28 mouse cellular contexts compared by ENCODE assay signal in genomic region chr7:132009002-132009401, GRCm38 (mm10). TPM values are rescaled to one million over a fixed set of nuclear protein-coding genes. Genes with fewer than 3 reads are reported as not detected.
DNase-seq lines count a peak whose midpoint lies in the region; ATAC-seq and TF ChIP-seq lines count a peak whose summit lies in the region.
"Had no signal": no experiment of that assay in that cellular context is flagged by ENCODE, and none has a peak within 500 bp of the region (broad histone marks: within the 10 kb centered on the region; RNA-seq: fewer than 3 reads in every experiment).

No protein-coding gene starts in this region.

- no peak overlapping the region for H3K9ac ChIP-seq in lung, postnatal 0 days (replicated peaks; ENCODE audit: low read depth)
- H3K9ac ChIP-seq: embryonic facial prominence, embryonic 13.5 days; forebrain, embryonic 12.5 days; forebrain, embryonic 15.5 days; hindbrain, embryonic 12.5 days; hindbrain, embryonic 15.5 days had no signal

- no peaks in the 10 kb centered on the region for H3K9me3 ChIP-seq in lung, postnatal 0 days (ENCODE audit: low read length)
- H3K9me3 ChIP-seq: embryonic facial prominence, embryonic 10.5 days; embryonic facial prominence, embryonic 13.5 days; forebrain, embryonic 12.5 days; forebrain, embryonic 15.5 days; heart, embryonic 10.5 days; hindbrain, embryonic 12.5 days; hindbrain, embryonic 15.5 days had no signal

- TF ChIP-seq POLR2A in lung, adult 2 months (IDR thresholded peaks at IDR 0.05; ENCODE audit: borderline replicate concordance, extremely low read depth, low read depth, low read length), result no peak

- no peak overlapping the region for H3K4me2 ChIP-seq in lung, postnatal 0 days (replicated peaks; ENCODE audit: low read depth, low read length)
- H3K4me2 ChIP-seq: embryonic facial prominence, embryonic 13.5 days; forebrain, embryonic 12.5 days; forebrain, embryonic 15.5 days; hindbrain, embryonic 12.5 days; hindbrain, embryonic 15.5 days had no signal

- H3K27me3 ChIP-seq in lung, postnatal 0 days (replicated peaks; ENCODE audit: insufficient read depth, low read length), result no peaks in the 10 kb centered on the region
- H3K27me3 ChIP-seq: embryonic facial prominence, embryonic 13.5 days; forebrain, embryonic 12.5 days; forebrain, embryonic 15.5 days; hindbrain, embryonic 12.5 days; hindbrain, embryonic 15.5 days had no signal

- H3K4me1 ChIP-seq in lung, adult 2 months (ENCODE audit: control insufficient read depth, insufficient read depth, low read length), result no peaks in the 10 kb centered on the region
- no peaks in the 10 kb centered on the region for H3K4me1 ChIP-seq in lung, postnatal 0 days (ENCODE audit: insufficient read depth, low read depth, low read length)
- H3K4me1 ChIP-seq: heart, embryonic 10.5 days had no signal

- no peak overlapping the region for H3K4me3 ChIP-seq in lung, adult 2 months (replicated peaks; ENCODE audit: extremely low read depth, low read depth, low read length)
- no peak overlapping the region for H3K4me3 ChIP-seq in lung, postnatal 0 days (ENCODE audit: low read depth, low read length)
- H3K4me3 ChIP-seq: embryonic facial prominence, embryonic 10.5 days; embryonic facial prominence, embryonic 13.5 days; erythroblast, embryonic 14.5 days; forebrain, embryonic 12.5 days; forebrain, embryonic 15.5 days; heart, adult 2 months; heart, embryonic 10.5 days; hindbrain, embryonic 12.5 days; hindbrain, embryonic 15.5 days had no signal

- peak; percentile 72 for ATAC-seq in lung, postnatal 0 days
- ATAC-seq: CD4-positive, CD25-positive, alpha-beta regulatory T cell, adult 4 months; forebrain, embryonic 15.5 days had no signal

- TF ChIP-seq EP300 in lung, postnatal 0 days (IDR thresholded peaks at IDR 0.05), result no peak

- TF ChIP-seq CTCF in lung, adult 2 months (IDR thresholded peaks at IDR 0.05; ENCODE audit: insufficient read depth, low read length), result no peak
- TF ChIP-seq CTCF in lung, postnatal 0 days (IDR thresholded peaks at IDR 0.05), result no peak

- 58% methylated on average over 7 of the region's 7 CpGs for WGBS in lung, adult 2 months
- 47% methylated on average over 7 of the region's 7 CpGs for WGBS in lung, postnatal 0 days

- DNase-seq in lung, adult 18-20 months, result peak; percentile 22 to 55
- DNase-seq in lung, adult 2 months, result no peak
- peak; percentile 60 for DNase-seq in lung, postnatal 0 days (ENCODE audit: low spot score)
- no peak for DNase-seq in lung, postnatal 4 days
- DNase-seq in lung, postnatal 36 days, result peak; percentile 32
- no peak for DNase-seq in left cerebral cortex, adult 9 months (ENCODE audit: low spot score in 2 of 2)
- DNase-seq: adrenal gland, adult 2 months; adrenal gland, postnatal 14 days; cerebellum, adult 11-12 months; cerebellum, adult 8-10 months; cerebellum, postnatal 10 days; cerebellum, postnatal 36 days; embryo, embryonic 11 days; gastrocnemius, postnatal 25 days; heart, adult 2 months had no signal

- H3K36me3 ChIP-seq in lung, postnatal 0 days (ENCODE audit: insufficient read depth, low read length), result no peaks in the 10 kb centered on the region
- H3K36me3 ChIP-seq: embryonic facial prominence, embryonic 10.5 days; embryonic facial prominence, embryonic 13.5 days; forebrain, embryonic 12.5 days; forebrain, embryonic 15.5 days; heart, embryonic 10.5 days; hindbrain, embryonic 12.5 days; hindbrain, embryonic 15.5 days had no signal

- no peak overlapping the region for H3K27ac ChIP-seq in lung, postnatal 0 days (ENCODE audit: low read length)
- H3K27ac ChIP-seq: embryonic facial prominence, embryonic 10.5 days; embryonic facial prominence, embryonic 13.5 days; forebrain, embryonic 12.5 days; forebrain, embryonic 15.5 days; heart, adult 2 months; heart, embryonic 10.5 days; hindbrain, embryonic 12.5 days; hindbrain, embryonic 15.5 days had no signal

RNA-seq across cellular contexts. Expression of gene Gpr26, which starts 42.7 kb away (rescaled TPM):
- not detected in 2 replicates for polyA plus RNA-seq in lung, adult 2 months (2012; rRNA removed)
- polyA plus RNA-seq in lung, postnatal 0 days (2015; fragmentation: Nextera tagmentation; extraction: Ambion mirVana), result not detected in 2 replicates
- polyA plus RNA-seq: adrenal gland, adult 2 months; C2C12; CD4-positive, CD25-positive, alpha-beta regulatory T cell, adult 4 months; embryonic facial prominence, embryonic 10.5 days; erythroblast, embryonic 14.5 days; gonadal fat pad, adult 2 months; heart, adult 2 months; heart, embryonic 10.5 days; heart, embryonic 14.5 days; heart, postnatal 0 days had no signal

Comparison
In these comparisons a context has a peak if more than half of its experiments do, and no peak if none do; other contexts are left out.
1. DNase-seq: peak in lung, adult 18-20 months (2 of 2), lung, postnatal 0 days (single experiment) and lung, postnatal 36 days (single experiment); none in lung, adult 2 months (single experiment), lung, postnatal 4 days (0 of 2) and left cerebral cortex, adult 9 months (0 of 2).